Mouse (Mus musculus): ENCODE data around the gene Serpina1c. TPM values are rescaled to one million over a fixed set of nuclear protein-coding genes. Genes with fewer than 3 reads are reported as not detected.

Gene Serpina1c
- not detected in 2 replicates for polyA plus RNA-seq (2012; ENCODE audit: low replicate concordance)

GRCm38 (mm10) chr12:103904837-103905340, at the start of gene Serpina1c:
TSS of gene Serpina1c (minus strand) at chr12:103904887.

DNA sequence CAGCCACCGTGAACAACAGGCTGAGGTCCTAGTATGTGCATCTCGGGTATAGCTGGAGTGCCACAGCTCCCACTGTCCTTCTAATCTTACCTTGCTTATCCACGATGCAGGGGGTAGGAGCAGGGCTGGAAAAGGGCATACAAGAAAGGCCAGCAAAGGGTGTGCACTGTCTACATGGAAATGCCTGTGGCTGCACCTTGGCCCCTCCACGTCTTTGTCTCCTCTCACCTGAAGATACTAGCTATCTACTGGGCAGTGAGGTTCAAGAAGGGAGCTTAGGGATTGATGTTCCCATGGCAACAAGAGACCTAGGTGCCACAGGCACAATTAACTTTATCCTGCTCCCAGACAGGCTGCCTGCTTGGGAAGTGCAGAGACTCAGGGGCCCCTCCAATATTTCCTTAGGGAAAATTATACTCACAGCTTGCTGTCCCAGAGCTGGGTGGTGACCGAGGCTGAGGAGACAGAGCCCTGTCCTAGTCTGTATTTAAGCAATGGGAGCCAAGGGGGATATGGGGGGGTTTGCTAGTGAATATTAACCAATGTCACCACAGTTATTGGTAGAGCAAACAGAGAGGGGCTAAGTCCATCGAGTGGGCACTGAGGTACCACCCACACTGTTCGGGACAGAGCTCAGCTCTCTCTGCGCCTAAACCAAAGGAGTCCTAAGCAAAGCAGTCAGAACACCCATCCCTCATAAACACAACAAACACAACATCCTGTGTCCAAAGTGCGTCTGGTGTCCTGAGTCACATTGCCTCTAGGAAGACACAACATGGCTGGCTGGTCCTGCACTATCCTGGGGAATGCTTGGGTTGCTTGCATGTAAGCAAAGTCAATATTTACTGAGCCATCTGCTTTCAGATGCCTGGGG, 41.3 kb downstream of the Serpina1c start, which contains the start of gene Serpina1a:
Gene Serpina1a (minus strand): TSS at position 462 of the 874 bp plus-strand sequence.

Other genes starting within 250 kb of the Serpina1c start
- not detected in 2 replicates for gene Serpina6, start 247.7 kb downstream of the Serpina1c start, polyA plus RNA-seq (2012; ENCODE audit: low replicate concordance)
- gene Serpina16, start 228.7 kb downstream of the Serpina1c start, polyA plus RNA-seq (2012; ENCODE audit: low replicate concordance) = not detected in 2 replicates
- gene Serpina1f, start 209.4 kb downstream of the Serpina1c start, polyA plus RNA-seq (2012; ENCODE audit: low replicate concordance) = not detected in 2 replicates
- gene Serpina1d, start 131.3 kb downstream of the Serpina1c start, polyA plus RNA-seq (2012; ENCODE audit: low replicate concordance) = not detected in 2 replicates
- gene Serpina1b, start 74.5 kb downstream of the Serpina1c start, polyA plus RNA-seq (2012; ENCODE audit: low replicate concordance) = 0.13 TPM in 1 of 2 replicates, not detected in the other
- 1.1 TPM in 1 of 2 replicates, not detected in the other for gene Serpina1a, start 41.3 kb downstream of the Serpina1c start, polyA plus RNA-seq (2012; ENCODE audit: low replicate concordance)
- not detected in 2 replicates for gene Serpina1e, start 54.1 kb upstream of the Serpina1c start, polyA plus RNA-seq (2012; ENCODE audit: low replicate concordance)
- not detected in 2 replicates for gene Serpina11, start 85.1 kb upstream of the Serpina1c start, polyA plus RNA-seq (2012; ENCODE audit: low replicate concordance)
- gene Serpina9, start 108.9 kb upstream of the Serpina1c start, polyA plus RNA-seq (2012; ENCODE audit: low replicate concordance) = not detected in 2 replicates
- gene Serpina12, start 139.6 kb upstream of the Serpina1c start, polyA plus RNA-seq (2012; ENCODE audit: low replicate concordance) = not detected in 2 replicates
- gene Serpina5, start 196.2 kb upstream of the Serpina1c start, polyA plus RNA-seq (2012; ENCODE audit: low replicate concordance) = not detected in 2 replicates
- not detected in 2 replicates for gene Serpina3a, start 207.8 kb upstream of the Serpina1c start, polyA plus RNA-seq (2012; ENCODE audit: low replicate concordance)
- gene Serpina3b, start 223.1 kb upstream of the Serpina1c start, polyA plus RNA-seq (2012; ENCODE audit: low replicate concordance) = not detected in 2 replicates
- not detected in 2 replicates for gene Serpina3c, start 249.0 kb upstream of the Serpina1c start, polyA plus RNA-seq (2012; ENCODE audit: low replicate concordance)

Measured in leukemia stem cell, adult 10-12 weeks (primary cell).